Mouse (Mus musculus) heart, embryonic 15.5 days (tissue): ENCODE measurements around the gene Itsn1. TPM values are rescaled to one million over a fixed set of nuclear protein-coding genes. Genes with fewer than 3 reads are reported as not detected.

ENCODE experiments used
- ATAC-seq: fragments of 200-750 bp; cut with Nextera tagmentation; replicated peaks from 2 replicates; pipeline ENCODE4 v1.8.0; 2017; ENCODE audit warnings: low read depth, moderate TSS enrichment; ENCODE audit not compliant: insufficient number of reproducible peaks, insufficient read depth, low FRiP score
- H3K27ac ChIP-seq: fragments of 300-500 bp; sonication (generic); 2 replicates; pipeline ENCODE4 v1.5.1; 2015; ENCODE audit warnings: mild to moderate bottlenecking, inconsistent platforms
- H3K27me3 ChIP-seq: fragments of 300-500 bp; sonication (generic); 2 replicates; pipeline ENCODE4 v1.6.1; 2015; ENCODE audit warnings: inconsistent platforms
- H3K36me3 ChIP-seq: fragments of 300-500 bp; sonication (generic); 2 replicates; pipeline ENCODE4 v1.6.1; 2015; ENCODE audit warnings: mild to moderate bottlenecking, inconsistent platforms
- H3K4me1 ChIP-seq: fragments of 300-500 bp; sonication (generic); replicated peaks from 2 replicates; pipeline ENCODE4 v1.6.1; 2015; ENCODE audit warnings: inconsistent platforms
- H3K4me2 ChIP-seq: fragments of 300-500 bp; sonication (generic); 2 replicates; pipeline ENCODE4 v1.6.1; 2015; ENCODE audit warnings: inconsistent platforms, mild to moderate bottlenecking, moderate library complexity
- H3K4me3 ChIP-seq: fragments of 300-500 bp; sonication (generic); 2 replicates; pipeline ENCODE4 v1.5.1; 2015; ENCODE audit warnings: mild to moderate bottlenecking, inconsistent platforms
- H3K9ac ChIP-seq: fragments of 300-500 bp; sonication (generic); 2 replicates; pipeline ENCODE4 v1.6.1; 2015; ENCODE audit warnings: mild to moderate bottlenecking, inconsistent platforms
- H3K9me3 ChIP-seq: fragments of 300-500 bp; sonication (generic); replicated peaks from 2 replicates; pipeline ENCODE4 v1.6.1; 2016; ENCODE audit warnings: inconsistent platforms
- WGBS: fragments of 180-500 bp; shearing (Covaris S2); methylation state at CpG from one replicate; pipeline ENCODE4 v1.1.7; 2015; ENCODE audit warnings: mixed read lengths; 5-methylcytosine and 5-hydroxymethylcytosine counted together
- polyA plus RNA-seq: library from polyadenylated mRNA; unstranded; fragments of >200 nt; fragmentation: Nextera tagmentation; extraction: Ambion mirVana; gene quantifications from 2 replicates; pipeline ENCODE4 v1.2.1, GENCODE M21; 2015

Itsn1 gene
- polyA plus RNA-seq, 1 experiment from 2014 or later = 17.6 TPM

GRCm38 (mm10) chr16:91771334-91771733, 42.3 kb downstream of the Itsn1 start:
- Histone ChIP-seq H3K4me1 (peaks cover 31% of the 10 kb centered on the region), H3K27me3 (no peaks in the 10 kb centered on the region), H3K4me2 (no peak overlapping the region), H3K27ac (peak overlapping the region; percentile 10), H3K4me3 (no peak overlapping the region), H3K36me3 (no peaks in the 10 kb centered on the region), H3K9me3 (no peaks in the 10 kb centered on the region), H3K9ac (no peak overlapping the region)
- no peak for ATAC-seq
- 63% methylated on average over 6 of the region's 6 CpGs for WGBS

DNA sequence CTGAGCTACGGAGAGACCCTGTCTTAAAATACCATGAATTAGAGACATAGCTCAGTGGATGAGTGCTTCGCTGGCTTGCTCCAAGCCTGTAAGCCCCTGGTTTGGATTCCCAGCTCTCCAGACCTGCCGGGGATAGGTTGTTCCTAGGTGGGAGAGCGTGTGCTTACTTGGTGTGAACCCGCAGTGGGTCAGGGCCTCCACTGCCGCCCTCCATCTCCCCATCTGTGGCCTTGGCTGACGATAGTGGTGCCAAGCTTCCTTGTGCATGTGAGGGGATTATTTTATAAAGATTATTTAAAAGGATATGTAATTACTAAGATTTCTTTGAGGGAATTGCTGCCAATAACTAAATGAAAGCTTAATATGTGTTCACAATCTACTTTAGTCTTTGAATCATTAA, 43.5 kb downstream of the Itsn1 start:
- H3K27ac ChIP-seq = no peak overlapping the region
- H3K4me2 ChIP-seq = no peak overlapping the region
- H3K4me1 ChIP-seq = peaks cover 21% of the 10 kb centered on the region
- no peaks in the 10 kb centered on the region for H3K27me3 ChIP-seq
- no peaks in the 10 kb centered on the region for H3K9me3 ChIP-seq
- ATAC-seq = no peak
- WGBS = 83% methylated on average over 7 of the region's 7 CpGs
- H3K36me3 ChIP-seq = no peaks in the 10 kb centered on the region
- H3K9ac ChIP-seq = no peak overlapping the region
- H3K4me3 ChIP-seq = no peak overlapping the region

GRCm38 (mm10) chr16:91779576-91779975, 50.5 kb downstream of the Itsn1 start:
- WGBS = 79% methylated on average over 10 of the region's 10 CpGs
- H3K9ac ChIP-seq = no peak overlapping the region

DNA sequence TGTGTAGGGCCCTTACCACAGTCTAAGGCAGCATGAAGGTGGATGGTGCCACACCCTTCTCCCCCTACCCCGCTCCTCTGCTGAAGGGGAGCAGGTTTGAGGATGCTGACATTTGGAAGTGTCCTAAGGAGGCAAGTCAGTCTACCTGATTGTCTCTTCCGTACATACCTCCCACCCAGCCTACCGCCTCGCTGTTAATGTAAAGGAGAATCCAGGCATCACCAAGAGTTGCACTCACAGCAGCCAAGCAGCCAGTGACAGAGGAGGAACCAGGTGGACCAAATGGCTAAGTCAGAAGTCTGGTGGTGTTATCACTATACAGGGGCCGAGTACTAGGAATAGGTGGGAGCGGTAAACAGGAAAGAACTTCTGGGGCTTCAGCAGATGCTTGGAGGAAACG, 51.1 kb downstream of the Itsn1 start:
- Histone ChIP-seq H3K36me3 (no peaks in the 10 kb centered on the region), H3K4me2 (no peak overlapping the region), H3K4me1 (peaks cover 4% of the 10 kb centered on the region; the same call in 1 of the 2 replicates), H3K9ac (no peak overlapping the region), H3K4me3 (no peak overlapping the region), H3K9me3 (no peaks in the 10 kb centered on the region), H3K27ac (no peak overlapping the region), H3K27me3 (no peaks in the 10 kb centered on the region)
- 82% methylated on average over 7 of the region's 7 CpGs for WGBS
- no peak for ATAC-seq

More at GRCm38 (mm10) chr16:91779576-91779975, 50.5 kb downstream of the Itsn1 start:
- H3K36me3 ChIP-seq = no peaks in the 10 kb centered on the region
- no peak for ATAC-seq
- H3K4me3 ChIP-seq = no peak overlapping the region
- peaks cover 4% of the 10 kb centered on the region; the same call in 1 of the 2 replicates for H3K4me1 ChIP-seq
- no peak overlapping the region for H3K4me2 ChIP-seq
- no peaks in the 10 kb centered on the region for H3K9me3 ChIP-seq
- no peaks in the 10 kb centered on the region for H3K27me3 ChIP-seq
- H3K27ac ChIP-seq = no peak overlapping the region

- H3K9ac ChIP-seq = no peak overlapping the region
- no peaks in the 10 kb centered on the region for H3K27me3 ChIP-seq
- H3K4me2 ChIP-seq = no peak overlapping the region
- no peak overlapping the region for H3K4me3 ChIP-seq
- H3K4me1 ChIP-seq = peaks cover 7% of the 10 kb centered on the region; the same call in 1 of the 2 replicates
- H3K27ac ChIP-seq = no peak overlapping the region
- H3K36me3 ChIP-seq = no peaks in the 10 kb centered on the region
- 80% methylated on average over 3 of the region's 3 CpGs for WGBS
- no peak for ATAC-seq
- H3K9me3 ChIP-seq = no peaks in the 10 kb centered on the region
Measured at GRCm38 (mm10) chr16:91780826-91781225, 51.7 kb downstream of the Itsn1 start.

DNA sequence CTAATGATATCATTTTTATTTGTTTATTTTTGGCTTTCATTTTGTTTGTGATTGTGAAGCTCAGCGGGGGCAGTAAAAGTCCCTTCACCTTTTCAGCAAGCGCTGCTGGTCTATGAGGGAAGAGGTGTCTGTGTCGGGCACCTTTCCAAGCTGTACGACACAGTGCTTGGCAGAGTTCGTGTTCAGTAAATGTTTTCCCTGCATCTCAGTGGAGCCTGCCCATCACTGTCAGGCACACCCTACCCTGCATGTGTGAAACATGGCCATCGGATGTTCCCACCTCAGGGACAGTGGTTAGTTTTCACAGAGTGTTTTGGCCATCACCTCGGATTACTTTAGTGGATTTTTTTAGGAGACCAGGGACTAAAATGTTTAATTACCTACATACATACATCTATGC, 54.1 kb downstream of the Itsn1 start:
- Histone ChIP-seq H3K4me1 (peaks cover 21% of the 10 kb centered on the region), H3K4me2 (no peak overlapping the region), H3K9me3 (no peaks in the 10 kb centered on the region), H3K9ac (no peak overlapping the region), H3K36me3 (no peaks in the 10 kb centered on the region), H3K4me3 (no peak overlapping the region), H3K27ac (no peak overlapping the region), H3K27me3 (no peaks in the 10 kb centered on the region)
- WGBS = 71% methylated on average over 7 of the region's 7 CpGs
- ATAC-seq = no peak

DNA sequence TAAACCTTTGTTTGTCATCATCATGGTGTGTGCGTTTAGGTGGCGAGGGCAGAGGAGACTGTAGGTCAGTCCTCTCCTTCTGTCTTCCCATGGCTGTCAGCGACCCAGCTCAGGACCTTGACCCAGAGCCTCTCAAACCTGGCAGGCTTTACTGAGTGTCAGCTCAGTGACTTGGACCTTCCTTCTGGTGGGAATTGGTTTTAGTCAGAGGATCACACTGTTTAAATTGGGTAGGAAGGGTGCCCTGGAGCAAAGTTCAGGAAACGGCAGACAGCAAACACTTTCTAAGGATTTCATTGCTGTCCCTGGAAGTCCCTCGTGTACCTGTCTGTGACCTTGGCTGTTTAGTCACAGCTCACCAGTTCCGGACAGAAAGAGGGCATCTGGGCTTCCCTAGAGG, 55.2 kb downstream of the Itsn1 start:
- no peaks in the 10 kb centered on the region for H3K9me3 ChIP-seq
- no peaks in the 10 kb centered on the region for H3K36me3 ChIP-seq
- H3K27me3 ChIP-seq = no peaks in the 10 kb centered on the region
- no peak overlapping the region for H3K27ac ChIP-seq
- peaks cover 22% of the 10 kb centered on the region for H3K4me1 ChIP-seq
- no peak overlapping the region for H3K4me2 ChIP-seq
- ATAC-seq = no peak
- no peak overlapping the region for H3K4me3 ChIP-seq
- no peak overlapping the region for H3K9ac ChIP-seq
- 80% methylated on average over 6 of the region's 6 CpGs for WGBS

- ATAC-seq = peak; percentile 68
- Histone ChIP-seq H3K9ac (no peak overlapping the region), H3K4me1 (peaks cover 32% of the 10 kb centered on the region)
Measured at GRCm38 (mm10) chr16:91786425-91786824, 57.3 kb downstream of the Itsn1 start.

GRCm38 (mm10) chr16:91789728-91790127, 60.6 kb downstream of the Itsn1 start:
- ATAC-seq = peak; percentile 48; the same call in 1 of the 2 replicates
- WGBS = 36% methylated on average over 6 of the region's 6 CpGs
- H3K9me3 ChIP-seq = no peaks in the 10 kb centered on the region
- H3K4me2 ChIP-seq = no peak overlapping the region
- peak overlapping the region; percentile 47 for H3K27ac ChIP-seq
- H3K9ac ChIP-seq = no peak overlapping the region
- H3K36me3 ChIP-seq = no peaks in the 10 kb centered on the region
- peaks cover 50% of the 10 kb centered on the region for H3K4me1 ChIP-seq
- no peak overlapping the region for H3K4me3 ChIP-seq
- H3K27me3 ChIP-seq = no peaks in the 10 kb centered on the region

More at GRCm38 (mm10) chr16:91786425-91786824, 57.3 kb downstream of the Itsn1 start:
- no peak overlapping the region for H3K4me3 ChIP-seq
- H3K27ac ChIP-seq = peak overlapping the region; percentile 75
- H3K27me3 ChIP-seq = no peaks in the 10 kb centered on the region
- no peaks in the 10 kb centered on the region for H3K36me3 ChIP-seq
- no peaks in the 10 kb centered on the region for H3K9me3 ChIP-seq
- WGBS = 39% methylated on average over 10 of the region's 10 CpGs
- no peak overlapping the region for H3K4me2 ChIP-seq

DNA sequence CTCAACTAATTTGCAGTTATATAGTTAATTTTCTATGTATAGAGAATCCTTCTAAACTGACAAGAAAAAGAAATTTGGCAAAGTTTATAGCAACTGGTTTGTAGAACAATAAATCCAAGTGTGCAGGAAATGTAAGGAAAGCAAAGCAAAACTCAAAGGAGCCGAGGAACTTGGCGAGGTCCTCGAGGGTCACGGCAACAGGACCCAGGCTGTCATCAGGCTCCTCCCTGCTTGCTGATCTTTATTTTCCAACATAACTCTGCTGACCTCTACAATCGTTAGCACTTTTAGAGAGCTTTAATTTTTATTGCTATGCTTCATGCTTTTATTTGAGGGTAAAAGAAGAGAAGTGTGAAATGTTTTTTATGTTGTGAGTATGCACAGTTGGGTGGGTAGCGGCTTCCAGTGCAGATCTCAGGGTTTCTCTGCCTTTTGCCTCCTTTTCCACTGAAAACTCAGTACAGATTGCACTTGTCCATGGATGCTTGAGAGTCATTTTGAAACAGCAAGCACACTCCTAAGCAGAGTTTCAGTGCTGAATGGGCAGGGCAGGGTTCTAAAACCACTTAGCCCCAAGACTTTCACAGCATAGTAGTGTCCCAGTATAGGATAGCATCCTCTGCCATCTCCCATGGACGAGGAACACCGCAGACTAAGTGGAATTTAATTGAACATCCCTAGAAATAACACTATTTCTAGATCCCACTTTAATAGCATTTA, 63.6 kb downstream of the Itsn1 start:
- Histone ChIP-seq H3K4me3 (no peak overlapping the region), H3K9me3 (no peaks in the 10 kb centered on the region), H3K27ac (peak overlapping the region; percentile 79), H3K4me2 (no peak overlapping the region), H3K27me3 (no peaks in the 10 kb centered on the region), H3K4me1 (peaks cover 33% of the 10 kb centered on the region), H3K36me3 (peaks cover 7% of the 10 kb centered on the region), H3K9ac (no peak overlapping the region)
- ATAC-seq = no peak
- 65% methylated on average over 8 of the region's 8 CpGs for WGBS

GRCm38 (mm10) chr16:91793507-91794278, 64.6 kb downstream of the Itsn1 start:
- ATAC-seq = peak; percentile 42
- peak overlapping the region; percentile 79 for H3K27ac ChIP-seq
- H3K9ac ChIP-seq = 0 out of 2 replicates have a peak overlapping the region, but pooled peaks have one; percentile 10
- peaks cover 33% of the 10 kb centered on the region for H3K4me1 ChIP-seq
- peak overlapping the region; percentile 19; the same call in 1 of the 2 replicates for H3K4me3 ChIP-seq
- no peaks in the 10 kb centered on the region for H3K9me3 ChIP-seq
- WGBS = 34% methylated on average over 13 of the region's 13 CpGs
- peaks cover 7% of the 10 kb centered on the region for H3K36me3 ChIP-seq
- H3K4me2 ChIP-seq = peak overlapping the region; percentile 49
- H3K27me3 ChIP-seq = no peaks in the 10 kb centered on the region
